Mouse (Mus musculus) liver, postnatal 0 days (tissue): ENCODE measurements around the gene Olfr13.

Experiments
- CTCF ChIP-seq: sonication (generic); IDR thresholded peaks from 2 replicates; pipeline ENCODE4 v1.5.1; 2016; ENCODE audit warnings: antibody characterized with exemption, low read depth
- EP300 ChIP-seq: IDR thresholded peaks from 2 replicates; pipeline ENCODE4 v1.6.1; 2016; ENCODE audit warnings: antibody characterized with exemption, low read depth, mild to moderate bottlenecking

DNA sequence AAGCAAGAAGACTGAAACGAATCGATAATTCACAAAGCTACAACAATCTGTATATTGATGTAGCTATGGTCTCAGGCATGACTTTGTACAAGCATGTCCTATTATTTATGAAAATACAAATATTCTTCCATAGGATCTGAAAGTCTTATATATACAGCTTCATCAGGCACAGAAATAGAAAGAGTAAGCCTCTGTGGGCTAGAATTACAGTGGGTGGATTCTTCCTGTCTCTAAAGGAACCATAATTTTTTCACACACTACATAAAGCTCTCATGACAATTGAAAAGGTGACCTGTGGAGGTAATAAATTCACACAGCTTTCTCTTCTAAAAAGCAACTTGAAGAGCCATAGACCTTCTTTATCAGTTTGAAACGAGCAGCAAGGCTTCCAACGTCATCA lies at the start of gene Olfr13:
- no peak for TF ChIP-seq CTCF
- no peak for TF ChIP-seq EP300
